Mouse (Mus musculus) regulatory T cell (primary cell): Measurements from ENCODE around the gene Wdr45b.
"Not testable (repeated sequence)": the region's sequence is repeated elsewhere in the genome, so short reads cannot be mapped to it uniquely, and the experiment has no call there.

ENCODE experiments used
- in situ Hi-C: fragments of 300-600 bp; cut with MboI, MseI; formaldehyde crosslinking; loops from one replicate; pipeline ENCODE4 v1.15.1; 2025; ENCODE audit warnings: high pct_unique_total_duplicates

Wdr45b gene

DNA sequence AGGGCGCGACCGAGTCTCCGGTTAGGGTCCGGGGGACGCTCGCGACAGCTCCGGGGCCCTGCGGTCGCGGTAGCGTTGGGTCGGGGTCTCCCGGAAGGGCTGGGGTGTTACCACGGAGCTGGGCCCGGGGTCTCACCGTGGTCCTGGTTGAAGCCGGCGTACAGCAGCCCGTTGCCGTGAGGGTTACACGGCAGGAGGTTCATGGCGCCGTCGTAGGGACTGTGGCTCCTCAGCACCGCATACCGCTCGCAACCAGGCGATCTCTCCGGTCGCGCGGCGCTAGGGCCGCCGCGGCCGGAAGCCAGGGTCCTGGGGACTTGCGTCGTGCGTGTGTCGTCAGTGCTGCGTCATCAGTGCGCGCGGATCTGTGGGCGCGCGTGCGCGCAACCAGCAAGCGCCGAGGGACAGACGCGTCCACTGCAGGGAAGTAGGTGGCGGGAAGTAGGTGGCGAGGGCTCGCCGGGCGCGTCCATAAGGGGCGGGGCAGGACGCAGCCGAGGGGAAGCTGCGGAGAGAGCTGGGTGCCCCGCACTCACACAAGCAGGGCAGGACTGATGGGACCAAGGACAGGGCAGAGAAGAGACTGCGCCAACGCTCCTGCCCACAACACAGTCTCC, at the start of gene Wdr45b:
TSS of gene Wdr45b (minus strand) at position 355 of the 617 bp plus-strand sequence.
- in situ Hi-C loops: no loop called here

DNA sequence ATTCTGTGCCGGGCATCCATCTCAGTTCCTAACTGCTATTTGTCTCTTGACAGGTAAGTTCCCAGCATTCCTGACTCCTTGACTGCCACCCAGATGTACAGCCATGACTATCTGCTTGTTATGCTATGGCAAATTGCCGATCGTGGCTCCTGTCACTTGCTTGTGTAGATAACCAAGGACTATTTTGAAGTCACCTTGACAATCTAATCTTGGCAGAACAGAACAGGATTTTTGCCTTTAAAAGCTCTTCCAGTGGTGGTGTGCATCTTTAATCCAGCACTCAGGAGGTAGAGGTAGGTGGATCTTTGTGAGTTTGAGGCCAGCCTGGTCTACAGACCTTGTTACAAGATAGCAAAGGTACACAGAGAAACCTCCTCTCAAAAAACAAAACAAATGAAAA, 38.2 kb upstream of the Wdr45b start:
- in situ Hi-C loops: no loop called here

DNA sequence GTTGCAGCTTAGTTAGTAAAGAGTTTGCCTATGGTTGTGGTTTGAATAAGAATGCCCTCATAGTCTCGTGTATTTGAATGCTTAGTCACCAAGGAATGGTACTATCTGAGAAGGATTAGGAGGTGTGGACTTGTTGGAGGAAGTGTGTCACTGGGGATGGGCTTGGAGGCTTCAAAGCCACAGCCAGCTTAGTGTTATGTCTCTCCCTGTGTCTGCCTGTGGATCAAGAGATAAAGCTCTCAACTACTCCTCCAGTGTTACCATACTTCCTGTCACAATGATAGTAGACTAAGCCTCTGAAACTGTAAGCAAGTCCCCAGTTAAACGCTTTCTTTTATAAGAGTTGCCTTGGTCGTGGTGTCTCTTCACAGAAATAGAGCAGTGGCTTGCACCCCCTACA, 36.5 kb upstream of the Wdr45b start:
- in situ Hi-C loops: no loop called here

DNA sequence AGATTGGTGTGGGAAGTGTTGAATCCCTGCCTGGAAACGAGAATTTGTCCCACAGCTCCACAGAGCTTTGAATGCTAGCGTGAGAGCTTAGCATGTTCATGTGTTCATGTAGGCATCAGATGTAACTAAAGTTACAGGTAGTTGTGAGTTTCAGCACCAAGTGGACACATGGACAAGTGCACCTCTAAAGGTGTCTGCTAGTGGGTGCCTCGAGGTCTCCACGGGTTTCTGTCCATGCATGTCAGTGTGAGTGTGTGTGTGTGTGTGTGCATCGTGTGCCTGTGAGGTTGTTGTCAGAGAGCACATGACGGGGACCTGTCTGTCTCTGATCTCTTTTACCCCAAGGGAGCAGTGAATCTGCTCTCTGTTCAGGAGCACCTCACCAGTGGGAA, 34.3 kb upstream of the Wdr45b start:
- in situ Hi-C loops: no loop called here

DNA sequence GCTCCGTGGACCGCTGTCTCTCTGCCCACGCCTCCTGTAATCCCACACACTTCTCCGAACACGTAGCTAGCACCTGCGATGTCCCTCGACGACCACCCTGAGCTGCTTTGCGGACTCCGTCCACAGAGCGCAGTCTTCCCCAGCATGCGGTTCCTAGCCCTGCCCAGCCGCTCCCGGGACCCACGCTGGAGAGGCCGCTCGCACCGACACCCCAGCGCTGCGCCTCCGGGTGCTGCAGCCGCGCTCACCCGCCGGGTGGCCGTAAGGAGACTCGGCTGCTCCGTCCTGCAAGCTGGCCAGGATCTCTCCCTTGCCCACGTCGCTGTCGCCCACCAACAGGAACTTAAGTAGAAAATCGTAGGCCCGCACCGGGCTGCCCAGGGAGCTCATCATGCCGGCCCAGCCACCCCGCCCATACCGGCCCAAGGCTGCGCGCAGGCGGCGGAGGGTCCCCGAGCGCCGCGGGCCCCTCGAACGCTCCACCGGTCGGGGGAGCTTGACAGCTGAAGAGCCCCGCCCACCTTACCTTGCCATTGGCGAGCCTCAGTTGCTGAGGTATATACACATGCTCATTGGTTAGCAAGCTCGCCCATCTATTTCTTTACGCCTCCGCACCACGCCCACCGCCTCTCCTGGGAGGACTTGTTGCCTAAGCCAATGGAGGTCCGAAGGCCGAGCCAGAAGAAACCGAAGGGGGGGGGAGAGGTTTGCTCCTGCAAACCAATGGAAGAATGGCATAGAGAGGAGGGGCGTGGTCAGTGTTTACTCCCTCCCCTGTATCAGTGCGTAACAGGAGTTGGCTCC, 33.7 kb upstream of the Wdr45b start, which contains the start of gene Rab40b:
TSS of gene Rab40b (minus strand) at position 502 of the 804 bp plus-strand sequence.
- in situ Hi-C loops: no loop called here

DNA sequence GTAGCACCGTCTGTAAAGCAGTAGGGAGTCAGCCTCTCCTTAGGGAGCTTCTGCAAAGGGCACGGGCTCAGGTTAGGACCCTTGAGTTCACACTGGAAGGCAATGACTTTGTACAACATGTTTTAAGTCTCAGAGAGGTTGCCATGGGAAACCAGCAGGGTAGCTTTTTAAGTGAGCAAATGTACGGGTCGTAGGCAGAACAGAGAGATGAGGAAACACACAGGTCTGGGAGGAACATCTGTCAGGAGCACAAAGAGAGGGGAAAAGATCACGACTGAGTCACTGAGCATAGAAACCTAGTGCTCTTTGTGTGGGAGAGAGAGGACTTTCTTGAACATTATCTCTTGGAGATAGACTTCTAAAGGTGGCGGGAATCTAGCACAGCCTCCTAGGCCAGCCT, 26.0 kb upstream of the Wdr45b start:
- in situ Hi-C loops: no loop called here

DNA sequence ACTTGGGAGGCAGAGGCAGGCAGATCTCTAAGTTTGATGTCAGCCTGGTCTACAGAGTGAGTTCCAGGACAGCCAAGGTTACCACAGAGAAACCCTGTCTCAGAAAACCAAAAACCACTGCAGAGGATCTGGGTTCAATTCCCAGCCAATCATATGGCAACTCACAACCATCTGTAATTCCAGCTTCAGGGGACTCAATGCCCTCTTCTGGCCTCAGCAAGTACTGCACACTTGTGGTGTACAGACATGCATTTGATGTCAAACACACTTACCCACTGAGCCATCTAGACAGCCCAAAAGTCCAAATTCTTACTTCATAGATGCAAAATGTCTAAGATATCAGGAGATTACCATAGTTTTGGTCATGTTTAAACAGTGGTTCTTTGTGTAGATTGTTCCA, 24.4 kb upstream of the Wdr45b start:
- in situ Hi-C loops: no loop called here

DNA sequence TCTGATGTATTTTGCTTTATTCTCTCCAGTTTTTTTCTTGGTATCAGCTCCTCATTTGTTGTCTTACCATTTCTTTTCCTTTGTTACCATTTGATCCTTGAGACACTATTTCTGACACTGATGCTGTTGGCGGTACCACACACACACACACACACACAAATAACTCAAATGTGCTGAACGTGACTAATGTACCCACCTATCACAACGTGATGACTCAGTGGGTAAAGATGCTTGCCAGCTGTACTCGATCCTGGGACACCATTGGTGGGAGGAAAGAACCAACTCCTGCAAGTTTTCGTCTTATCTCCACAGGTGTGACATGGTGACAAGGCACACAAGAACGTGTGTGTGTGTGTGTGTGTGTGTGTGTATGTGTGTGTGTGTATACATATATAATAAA, 19.1 kb upstream of the Wdr45b start:
- in situ Hi-C loops: no loop called here

DNA sequence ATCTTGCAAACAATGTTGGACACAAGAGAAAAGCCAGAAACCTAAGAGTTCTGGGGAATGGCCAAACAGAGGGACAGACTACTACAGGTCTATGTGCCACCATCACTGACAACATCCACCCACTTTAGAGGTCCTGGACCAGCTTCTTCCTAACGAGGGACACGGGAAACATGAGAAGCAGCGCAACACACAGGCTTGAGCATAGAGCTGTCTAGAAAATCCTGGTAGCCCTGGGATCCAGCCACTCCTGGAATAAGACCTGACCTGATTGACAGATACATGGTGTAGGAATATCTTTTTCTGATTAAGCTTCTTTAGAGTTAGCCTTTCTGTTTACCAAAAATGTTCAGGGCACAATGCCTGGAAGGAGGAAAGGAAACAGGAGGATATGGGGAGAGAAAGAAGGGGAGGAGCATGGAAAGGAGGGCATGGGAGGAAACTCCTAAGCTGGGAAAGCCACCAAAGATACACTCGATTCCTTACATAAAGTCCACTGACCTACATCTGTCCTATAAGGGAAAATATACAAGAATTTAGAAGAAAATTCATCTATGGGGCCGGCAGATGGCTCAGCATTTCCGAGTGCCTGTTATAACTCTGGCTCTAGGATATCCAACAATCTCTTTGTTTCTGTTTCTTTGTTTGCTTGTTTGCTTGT, 16.2 kb upstream of the Wdr45b start:
- in situ Hi-C loops: no loop called here

DNA sequence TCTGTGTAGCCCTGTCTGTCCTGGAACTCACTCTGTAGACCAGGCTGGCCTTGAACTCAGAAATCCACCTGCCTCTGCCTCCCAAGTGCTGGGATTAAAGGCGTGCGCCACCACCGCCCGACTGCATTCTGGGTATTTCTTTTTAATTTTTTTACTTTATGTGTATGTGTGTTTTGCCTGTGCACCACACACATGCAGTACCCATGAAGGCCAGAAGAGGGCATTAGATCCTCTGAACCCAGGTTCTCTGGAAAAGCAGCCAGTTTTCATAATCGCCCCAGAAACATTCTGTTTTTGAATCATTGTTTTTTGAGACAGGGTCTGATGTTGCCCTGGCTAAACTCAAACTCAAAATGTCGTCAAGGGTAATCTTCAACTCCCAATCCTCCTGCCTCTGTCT, 15.4 kb upstream of the Wdr45b start:
- in situ Hi-C loops: loop anchor here (5.0 kb wide), 2 partner anchors 38 to 83 kb away; partner anchors contain the start of gene Tbcd

DNA sequence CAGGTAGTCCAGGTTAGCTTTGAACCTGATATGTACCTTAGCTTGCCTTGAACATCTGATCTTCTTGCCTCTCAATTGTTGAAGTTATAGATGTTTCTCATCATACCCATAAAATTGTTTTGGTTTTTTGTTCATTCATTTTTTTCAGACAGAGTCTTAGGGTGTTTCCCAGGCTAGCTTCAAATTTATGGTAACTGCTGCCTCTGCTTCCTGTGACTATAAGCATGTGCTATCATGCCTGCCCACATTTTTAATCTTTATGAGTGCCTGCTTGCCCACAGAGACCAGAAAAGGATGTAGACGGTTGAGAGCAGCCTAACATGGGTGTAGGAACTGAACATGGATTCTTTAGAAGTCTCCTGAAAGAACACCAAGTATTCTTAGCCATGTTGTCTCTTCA, 14.5 kb upstream of the Wdr45b start:
- in situ Hi-C loops: loop anchor here (5.0 kb wide), 2 partner anchors 39 to 84 kb away; partner anchors contain the start of gene Tbcd

DNA sequence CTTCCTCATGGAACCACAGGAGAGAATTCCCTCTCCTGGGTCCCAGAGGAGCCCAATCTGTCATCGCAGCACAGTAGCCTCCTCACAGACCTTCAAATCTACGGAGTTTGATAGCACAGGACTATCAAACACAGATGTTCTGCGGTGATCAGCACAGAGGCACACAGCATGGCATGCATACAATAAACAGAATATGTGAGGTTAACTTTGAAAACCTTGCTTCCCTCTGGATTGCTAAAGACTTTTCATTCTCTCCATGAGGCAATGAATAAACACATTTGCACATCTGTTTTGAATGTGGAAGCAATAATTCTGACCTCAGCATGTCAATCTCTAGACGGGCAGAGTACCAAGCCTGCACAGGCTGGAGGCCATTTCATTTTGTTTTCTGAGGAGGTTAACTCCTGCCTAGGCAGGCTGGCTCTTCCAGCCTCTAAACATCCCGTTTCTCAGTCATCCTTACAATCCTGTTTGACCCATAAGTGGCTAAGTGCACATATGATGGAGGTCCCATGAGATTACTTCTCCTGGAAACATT, 13.0 kb upstream of the Wdr45b start:
- in situ Hi-C loops: loop anchor here (5.0 kb wide), 2 partner anchors 40 to 85 kb away; partner anchors contain the start of gene Tbcd

DNA sequence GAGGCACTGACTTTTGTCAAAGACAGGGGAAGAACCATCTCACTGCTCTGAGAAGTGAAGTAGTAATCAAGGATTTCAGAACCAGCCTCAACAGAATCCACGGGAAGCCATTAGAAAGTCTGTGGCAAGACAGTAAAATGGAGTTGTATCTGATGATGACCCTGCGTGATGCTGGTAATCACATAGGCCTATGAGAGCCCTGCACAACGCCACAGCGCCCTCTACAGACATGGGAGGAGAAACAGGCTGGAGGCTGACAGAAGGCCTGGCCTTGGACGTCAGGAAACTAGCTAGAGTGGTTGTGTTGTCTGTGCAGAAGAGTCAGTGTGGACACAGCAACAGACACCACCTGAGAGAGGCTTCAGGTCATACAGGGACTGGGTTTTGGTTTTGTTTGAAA, 8.0 kb upstream of the Wdr45b start:
- in situ Hi-C loops: no loop called here

DNA sequence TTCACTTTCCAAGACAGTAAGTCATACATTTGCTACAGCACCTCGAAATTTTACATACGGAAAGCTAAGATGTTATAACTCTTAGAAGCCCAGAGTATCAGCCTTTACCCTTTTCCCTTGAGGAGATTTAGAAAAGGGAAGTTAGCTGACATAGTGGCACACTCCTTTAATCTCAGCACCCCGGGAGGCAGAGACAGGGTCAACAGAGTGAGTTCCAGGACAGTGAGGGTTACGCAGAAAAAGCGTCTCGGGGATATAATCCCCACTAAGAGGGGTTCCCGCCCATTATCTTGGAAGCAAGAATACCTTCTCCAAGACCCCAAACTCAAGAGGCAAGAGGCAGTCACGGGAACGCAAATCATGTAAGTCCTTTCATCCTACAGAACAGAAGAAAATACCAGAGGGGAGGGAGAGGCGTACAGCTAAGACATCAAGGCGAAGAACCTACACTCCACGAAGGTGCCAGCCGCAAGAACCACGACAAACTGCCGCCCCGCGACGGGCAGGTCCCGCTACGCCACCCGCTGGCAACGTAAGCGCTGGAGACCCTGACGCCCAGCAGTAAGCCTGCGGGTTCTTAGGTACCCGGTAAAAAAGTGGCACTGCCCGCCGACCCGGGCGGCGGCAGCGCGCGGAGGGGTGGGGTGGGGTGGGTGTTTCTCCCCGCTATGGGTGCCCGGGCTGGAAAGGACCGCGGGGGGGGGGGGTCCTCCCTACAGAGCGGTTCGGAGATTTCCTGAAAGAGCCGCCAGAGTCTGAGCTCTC, 737 bp downstream of the Wdr45b start:
- in situ Hi-C loops: no loop called here

DNA sequence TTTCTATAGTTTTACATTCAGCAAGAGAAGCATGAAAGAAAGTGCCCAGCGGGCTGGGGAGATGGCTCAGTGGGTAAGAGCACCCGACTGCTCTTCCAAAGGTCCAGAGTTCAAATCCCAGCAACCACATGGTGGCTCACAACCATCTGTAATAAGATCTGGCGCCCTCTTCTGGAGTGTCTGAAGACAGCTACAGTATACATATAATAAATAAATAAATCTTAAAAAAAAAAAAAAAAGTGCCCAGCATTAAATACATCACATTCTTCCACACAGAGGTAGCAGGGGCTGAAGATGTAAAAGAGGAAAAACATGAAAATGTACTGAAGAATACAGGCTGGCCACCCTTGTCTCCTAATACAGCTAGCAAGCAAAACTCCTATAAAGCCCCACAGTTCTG, 5.5 kb downstream of the Wdr45b start:
- in situ Hi-C loops: not testable (repeated sequence)

DNA sequence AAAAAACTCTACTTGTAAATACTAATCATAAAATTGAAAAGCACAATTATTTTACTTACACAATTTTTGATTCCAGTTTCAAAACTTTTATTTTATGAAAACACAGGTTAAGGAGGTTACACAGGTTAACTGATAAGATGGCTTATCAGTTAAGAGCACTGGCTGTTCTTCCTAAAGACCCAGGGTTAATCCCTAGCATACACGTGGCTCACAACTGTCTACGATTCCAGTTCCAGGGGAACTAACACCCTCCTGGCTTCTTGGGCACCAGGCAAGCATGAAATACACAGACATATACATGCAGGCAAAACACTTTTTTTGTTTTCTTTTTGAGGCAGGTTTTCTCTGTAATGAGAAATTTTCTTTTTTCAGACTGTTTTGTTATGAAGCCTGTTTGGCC, 6.1 kb downstream of the Wdr45b start:
- in situ Hi-C loops: no loop called here

DNA sequence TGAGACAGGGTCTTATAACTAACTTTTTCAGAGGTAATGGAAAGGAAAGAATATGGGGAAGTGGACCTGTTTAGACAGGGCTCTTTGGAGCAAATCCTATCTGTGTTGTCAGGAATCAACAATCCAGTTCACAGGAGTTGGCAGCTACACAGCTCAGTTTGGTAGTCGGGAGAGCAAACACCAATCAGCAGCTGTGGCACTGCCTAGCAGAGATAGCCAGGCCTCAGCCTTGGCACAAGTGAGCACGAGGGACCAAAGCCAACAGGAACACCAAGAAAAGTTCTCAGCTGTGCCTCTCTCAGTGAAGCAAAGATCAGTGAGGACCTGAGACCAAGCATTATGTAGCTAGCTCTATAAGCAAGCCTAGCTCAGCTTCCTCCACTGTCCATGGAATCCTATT, 7.2 kb downstream of the Wdr45b start:
- in situ Hi-C loops: no loop called here

DNA sequence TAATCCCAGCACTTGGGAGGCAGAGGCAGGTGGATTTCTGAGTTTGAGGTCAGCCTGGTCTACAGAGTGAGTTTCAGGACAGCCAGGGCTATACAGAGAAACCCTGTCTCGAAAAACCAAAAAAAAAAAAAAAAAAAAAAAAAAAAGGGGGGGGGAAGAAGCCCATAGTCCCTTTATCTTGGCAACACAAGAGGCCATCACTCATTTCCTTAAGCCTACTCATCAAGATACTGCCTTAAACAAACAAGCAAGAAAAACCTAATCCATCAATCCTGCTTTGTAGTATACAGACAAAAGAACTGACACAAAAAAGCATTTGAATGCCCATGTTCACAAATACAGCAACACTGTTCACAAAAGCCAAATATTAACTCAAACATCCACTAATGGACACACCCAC, 11.8 kb downstream of the Wdr45b start:
- in situ Hi-C loops: not testable (repeated sequence)

DNA sequence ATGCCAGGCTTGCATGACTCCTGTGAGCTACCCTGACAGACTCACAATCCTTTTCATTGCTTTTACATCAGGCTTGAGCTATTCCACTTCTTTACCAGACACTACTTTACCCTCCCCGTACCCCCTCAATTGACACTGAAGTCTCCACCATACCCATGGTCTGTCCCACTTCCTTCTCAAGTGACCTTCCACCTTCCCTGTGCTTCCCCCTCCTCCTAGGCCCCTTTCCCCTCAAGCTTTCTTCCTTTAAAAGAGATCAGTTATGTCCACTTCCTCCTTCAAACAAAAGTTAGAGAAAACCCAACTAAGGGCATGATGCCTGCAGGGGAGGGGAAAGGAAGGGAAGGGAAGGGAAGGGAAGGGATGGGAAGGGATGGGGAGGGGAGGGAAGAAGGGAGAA, 14.0 kb downstream of the Wdr45b start:
- in situ Hi-C loops: no loop called here

DNA sequence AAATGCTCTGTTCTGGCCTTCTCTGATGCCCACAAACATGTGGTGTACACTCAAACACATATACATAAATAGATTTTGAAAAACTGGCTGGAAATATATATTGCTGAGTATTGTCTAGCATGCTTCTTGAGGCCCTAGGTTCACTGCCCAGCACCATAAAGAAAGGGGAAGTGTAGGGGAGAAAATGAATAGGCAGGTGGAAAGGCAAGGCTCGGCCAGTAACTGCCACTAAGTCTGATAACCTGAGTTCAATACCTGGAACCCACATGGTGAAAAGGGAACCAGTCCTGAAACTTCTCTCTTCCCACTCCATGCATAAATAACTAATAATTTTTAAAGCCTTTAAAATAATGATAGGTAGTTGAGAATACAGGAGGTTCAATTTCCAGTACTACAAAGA, 14.6 kb downstream of the Wdr45b start:
- in situ Hi-C loops: no loop called here

DNA sequence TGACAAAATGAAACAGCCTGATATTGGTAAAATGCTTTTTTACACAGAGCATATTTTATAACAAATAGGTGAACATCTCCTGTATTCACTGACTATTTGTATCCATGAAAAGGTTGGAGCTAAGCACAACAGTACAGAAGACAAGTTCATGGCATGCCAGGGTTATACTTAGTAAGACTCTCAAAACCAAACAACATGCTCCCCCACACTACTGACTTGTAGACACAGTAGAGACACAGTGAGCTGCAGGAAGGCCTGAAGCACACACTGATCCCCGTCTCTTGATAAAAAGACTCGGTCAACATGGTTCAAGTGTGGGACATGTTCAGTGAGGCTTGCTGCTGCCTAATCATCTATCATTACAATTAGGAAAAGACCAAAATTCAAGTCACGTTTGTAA, 22.6 kb downstream of the Wdr45b start:
- in situ Hi-C loops: no loop called here

DNA sequence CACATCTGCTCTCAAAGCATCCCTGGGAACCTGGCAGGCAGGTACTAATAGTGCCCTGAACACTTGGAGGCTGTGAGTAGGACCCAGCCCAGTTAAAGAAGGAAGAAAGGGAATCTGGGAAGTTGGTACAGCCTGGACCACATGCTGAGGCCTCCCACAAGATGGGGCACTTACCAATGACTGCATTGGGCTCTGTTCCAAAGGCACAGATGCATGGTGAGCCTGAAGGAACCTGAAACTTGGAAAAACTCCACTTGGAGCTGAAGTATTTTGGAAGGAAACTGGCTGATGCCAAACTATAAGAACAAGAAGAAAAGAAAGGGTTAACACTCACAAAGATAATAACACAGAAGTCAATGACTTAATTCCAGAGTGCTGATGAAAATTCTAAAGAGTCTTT, 25.6 kb downstream of the Wdr45b start:
- in situ Hi-C loops: no loop called here
